Mouse (Mus musculus): ENCODE data around the gene Engase. TPM values are rescaled to one million over a fixed set of nuclear protein-coding genes. Genes with fewer than 3 reads are reported as not detected.

Gene Engase
- polyA plus RNA-seq, 1 experiment from 2014 or later: 12.6 TPM

GRCm38 (mm10) chr11:118512257-118512910 lies 35.8 kb downstream of the Engase start:
- ATAC-seq (ENCODE audit: low FRiP score, low TSS enrichment) (0 out of 2 replicates have a peak, but pooled peaks have one; percentile 9), DNase-seq (ENCODE audit: low spot score) (no peak)
- Histone ChIP-seq H3K9ac (ENCODE audit: low read length) (no peak overlapping the region), H3K4me3 (ENCODE audit: low read depth, low read length) (no peak overlapping the region), H3K9me3 (ENCODE audit: control insufficient read depth, low read length) (no peaks in the 10 kb centered on the region), H3K4me2 (replicated peaks; ENCODE audit: low read depth) (no peak overlapping the region), H3K36me3 (ENCODE audit: control insufficient read depth, insufficient read depth, low read length) (no peaks in the 10 kb centered on the region), H3K27ac (replicated peaks) (no peak overlapping the region), H3K27me3 (ENCODE audit: control insufficient read depth, insufficient read depth, low read length) (no peaks in the 10 kb centered on the region), H3K4me1 (replicated peaks; ENCODE audit: control insufficient read depth, insufficient read depth) (no peaks in the 10 kb centered on the region)
- 34% methylated on average over 15 of the region's 15 CpGs for WGBS
- no peak for TF ChIP-seq CTCF (IDR thresholded peaks at IDR 0.05; ENCODE audit: low read depth)
- no peak for TF ChIP-seq EP300 (optimal IDR thresholded peaks at IDR 0.05)

DNA sequence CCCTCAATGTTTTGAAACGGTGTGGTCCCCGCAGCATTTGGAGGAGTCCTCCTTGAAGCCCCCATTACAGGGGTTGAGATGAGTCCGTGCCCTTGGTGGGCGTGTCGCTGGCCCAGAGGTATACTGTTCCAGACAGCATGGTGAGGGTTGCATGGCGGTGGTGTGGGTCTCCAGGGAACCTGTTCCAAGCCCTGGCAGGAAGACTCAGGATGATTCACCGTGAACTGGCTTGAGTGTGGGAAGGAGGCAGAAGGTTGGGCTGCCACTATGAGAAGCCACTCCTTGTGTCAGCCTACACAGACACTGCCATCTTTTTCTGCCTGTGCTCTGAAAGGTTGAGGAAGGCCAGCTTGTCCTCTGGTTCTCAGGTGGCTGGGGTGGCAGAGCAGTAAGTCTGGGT lies 41.3 kb downstream of the Engase start:
- DNase-seq (ENCODE audit: low spot score) (no peak), ATAC-seq (ENCODE audit: low FRiP score, low TSS enrichment) (no peak)
- Histone ChIP-seq H3K9me3 (ENCODE audit: control insufficient read depth, low read length) (no peaks in the 10 kb centered on the region), H3K4me1 (replicated peaks; ENCODE audit: control insufficient read depth, insufficient read depth) (no peaks in the 10 kb centered on the region), H3K27ac (replicated peaks) (no peak overlapping the region), H3K4me2 (replicated peaks; ENCODE audit: low read depth) (no peak overlapping the region), H3K9ac (ENCODE audit: low read length) (no peak overlapping the region), H3K36me3 (ENCODE audit: control insufficient read depth, insufficient read depth, low read length) (no peaks in the 10 kb centered on the region), H3K27me3 (ENCODE audit: control insufficient read depth, insufficient read depth, low read length) (no peaks in the 10 kb centered on the region), H3K4me3 (ENCODE audit: low read depth, low read length) (no peak overlapping the region)
- WGBS: 75% methylated on average over 7 of the region's 7 CpGs
- TF ChIP-seq EP300 (optimal IDR thresholded peaks at IDR 0.05) (no peak), CTCF (IDR thresholded peaks at IDR 0.05; ENCODE audit: low read depth) (no peak)

DNA sequence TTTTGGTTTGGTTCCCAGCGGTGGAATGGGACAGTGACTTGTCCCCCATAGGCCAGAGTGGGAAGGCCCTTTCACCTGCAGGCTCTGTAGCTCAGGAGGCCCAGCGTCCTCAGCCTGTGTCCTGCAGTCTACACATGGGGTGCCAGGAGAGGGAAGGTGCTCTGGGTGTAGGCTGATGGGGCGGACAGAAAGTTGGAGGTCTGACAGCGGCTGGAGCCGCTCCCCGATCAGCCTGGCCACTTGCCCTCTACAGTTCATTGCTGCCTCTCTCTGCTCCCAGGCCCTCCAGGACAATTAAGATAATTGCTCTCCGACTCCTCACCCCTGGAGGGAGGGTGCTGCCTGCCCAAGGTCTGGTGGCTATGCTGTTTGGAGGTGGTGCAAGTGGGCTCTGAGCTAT lies 42.1 kb downstream of the Engase start:
- WGBS: 74% methylated on average over 7 of the region's 7 CpGs
- Histone ChIP-seq H3K4me3 (ENCODE audit: low read depth, low read length) (no peak overlapping the region), H3K4me2 (replicated peaks; ENCODE audit: low read depth) (no peak overlapping the region), H3K9ac (ENCODE audit: low read length) (no peak overlapping the region), H3K4me1 (replicated peaks; ENCODE audit: control insufficient read depth, insufficient read depth) (no peaks in the 10 kb centered on the region), H3K36me3 (ENCODE audit: control insufficient read depth, insufficient read depth, low read length) (no peaks in the 10 kb centered on the region), H3K9me3 (ENCODE audit: control insufficient read depth, low read length) (no peaks in the 10 kb centered on the region), H3K27ac (replicated peaks) (no peak overlapping the region), H3K27me3 (ENCODE audit: control insufficient read depth, insufficient read depth, low read length) (no peaks in the 10 kb centered on the region)
- DNase-seq (ENCODE audit: low spot score): no peak
- no peak for TF ChIP-seq CTCF (IDR thresholded peaks at IDR 0.05; ENCODE audit: low read depth)
- no peak for TF ChIP-seq EP300 (optimal IDR thresholded peaks at IDR 0.05)
- no peak for ATAC-seq (ENCODE audit: low FRiP score, low TSS enrichment)

GRCm38 (mm10) chr11:118520251-118520650 lies 43.6 kb downstream of the Engase start:
- Histone ChIP-seq H3K27ac (replicated peaks) (no peak overlapping the region), H3K4me2 (replicated peaks; ENCODE audit: low read depth) (no peak overlapping the region), H3K27me3 (ENCODE audit: control insufficient read depth, insufficient read depth, low read length) (no peaks in the 10 kb centered on the region), H3K4me1 (replicated peaks; ENCODE audit: control insufficient read depth, insufficient read depth) (no peaks in the 10 kb centered on the region), H3K9ac (ENCODE audit: low read length) (no peak overlapping the region), H3K9me3 (ENCODE audit: control insufficient read depth, low read length) (no peaks in the 10 kb centered on the region), H3K4me3 (ENCODE audit: low read depth, low read length) (no peak overlapping the region), H3K36me3 (ENCODE audit: control insufficient read depth, insufficient read depth, low read length) (no peaks in the 10 kb centered on the region)
- TF ChIP-seq EP300 (optimal IDR thresholded peaks at IDR 0.05) (no peak), CTCF (IDR thresholded peaks at IDR 0.05; ENCODE audit: low read depth) (peak; percentile 65)
- no peak for DNase-seq (ENCODE audit: low spot score)
- WGBS: 51% methylated on average over 5 of the region's 5 CpGs
- no peak for ATAC-seq (ENCODE audit: low FRiP score, low TSS enrichment)

DNA sequence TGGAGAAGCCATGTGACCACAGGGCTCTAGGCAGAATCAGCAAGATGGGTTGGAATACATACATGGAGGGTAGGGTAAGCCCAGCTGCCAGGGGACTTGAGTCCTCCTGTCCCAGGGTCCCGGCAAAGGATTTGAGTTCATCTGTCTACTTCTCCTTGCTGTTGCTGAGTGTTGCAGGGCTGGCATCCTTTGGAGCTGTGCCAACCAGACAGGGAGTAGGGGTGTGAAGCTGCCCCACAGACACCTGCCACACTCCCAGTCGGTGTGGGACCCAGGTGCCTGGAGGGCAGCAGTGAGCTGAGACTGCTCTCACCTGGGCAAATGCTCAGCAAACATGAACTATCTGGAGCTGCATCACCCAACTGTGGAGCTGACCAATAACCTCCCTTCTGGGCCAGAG lies 44.3 kb downstream of the Engase start:
- ATAC-seq (ENCODE audit: low FRiP score, low TSS enrichment) (no peak), DNase-seq (ENCODE audit: low spot score) (no peak)
- H3K4me1 ChIP-seq (replicated peaks; ENCODE audit: control insufficient read depth, insufficient read depth): no peaks in the 10 kb centered on the region
- H3K27me3 ChIP-seq (ENCODE audit: control insufficient read depth, insufficient read depth, low read length): no peaks in the 10 kb centered on the region
- 73% methylated on average over 2 of the region's 2 CpGs for WGBS
- no peak overlapping the region for H3K4me2 ChIP-seq (replicated peaks; ENCODE audit: low read depth)
- H3K4me3 ChIP-seq (ENCODE audit: low read depth, low read length): no peak overlapping the region
- no peak overlapping the region for H3K9ac ChIP-seq (ENCODE audit: low read length)
- H3K36me3 ChIP-seq (ENCODE audit: control insufficient read depth, insufficient read depth, low read length): no peaks in the 10 kb centered on the region
- TF ChIP-seq EP300 (optimal IDR thresholded peaks at IDR 0.05): no peak
- no peak for TF ChIP-seq CTCF (IDR thresholded peaks at IDR 0.05; ENCODE audit: low read depth)
- no peak overlapping the region for H3K27ac ChIP-seq (replicated peaks)
- no peaks in the 10 kb centered on the region for H3K9me3 ChIP-seq (ENCODE audit: control insufficient read depth, low read length)

DNA sequence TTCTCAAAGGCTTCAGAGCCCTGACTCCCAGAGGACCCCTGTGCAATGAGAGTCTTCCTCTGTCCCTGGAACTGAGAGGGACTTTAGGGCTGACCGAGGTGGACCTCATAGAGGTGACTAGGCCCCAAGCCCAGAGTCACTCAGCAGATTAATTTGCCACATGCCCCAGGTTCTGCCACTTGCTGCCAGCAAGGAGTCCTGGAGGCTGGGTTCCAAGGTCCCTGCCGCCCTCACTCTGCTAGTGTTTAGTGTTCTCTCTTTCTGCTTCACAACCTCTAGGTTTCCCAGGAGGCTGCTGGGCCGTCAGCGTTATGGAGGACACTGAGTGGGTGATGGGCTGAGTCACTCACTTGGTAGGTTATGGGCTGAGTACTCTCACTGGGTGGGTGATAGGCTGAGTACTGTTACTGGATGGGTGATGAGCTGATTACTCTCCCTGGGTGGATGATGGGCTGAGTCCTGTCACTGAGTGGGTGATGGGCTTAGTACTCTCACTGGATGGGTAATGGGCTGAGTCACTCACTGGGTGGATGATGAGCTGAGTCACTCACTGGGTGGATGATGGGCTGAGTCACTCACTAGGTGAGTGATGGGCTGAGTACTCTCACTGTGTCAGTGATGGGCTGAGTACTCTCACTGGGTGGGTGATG lies 47.0 kb downstream of the Engase start:
- Histone ChIP-seq H3K9ac (ENCODE audit: low read length) (no peak overlapping the region), H3K36me3 (ENCODE audit: control insufficient read depth, insufficient read depth, low read length) (no peaks in the 10 kb centered on the region), H3K27me3 (ENCODE audit: control insufficient read depth, insufficient read depth, low read length) (no peaks in the 10 kb centered on the region), H3K27ac (replicated peaks) (no peak overlapping the region), H3K9me3 (ENCODE audit: control insufficient read depth, low read length) (no peaks in the 10 kb centered on the region), H3K4me3 (ENCODE audit: low read depth, low read length) (no peak overlapping the region), H3K4me1 (replicated peaks; ENCODE audit: control insufficient read depth, insufficient read depth) (no peaks in the 10 kb centered on the region), H3K4me2 (replicated peaks; ENCODE audit: low read depth) (no peak overlapping the region)
- no peak for DNase-seq (ENCODE audit: low spot score)
- TF ChIP-seq CTCF (IDR thresholded peaks at IDR 0.05; ENCODE audit: low read depth) (no peak), EP300 (optimal IDR thresholded peaks at IDR 0.05) (no peak)
- 73% methylated on average over 4 of the region's 4 CpGs for WGBS
- ATAC-seq (ENCODE audit: low FRiP score, low TSS enrichment): peak; percentile 32; the same call in 1 of the 2 replicates
